In the genomic region with DNA sequence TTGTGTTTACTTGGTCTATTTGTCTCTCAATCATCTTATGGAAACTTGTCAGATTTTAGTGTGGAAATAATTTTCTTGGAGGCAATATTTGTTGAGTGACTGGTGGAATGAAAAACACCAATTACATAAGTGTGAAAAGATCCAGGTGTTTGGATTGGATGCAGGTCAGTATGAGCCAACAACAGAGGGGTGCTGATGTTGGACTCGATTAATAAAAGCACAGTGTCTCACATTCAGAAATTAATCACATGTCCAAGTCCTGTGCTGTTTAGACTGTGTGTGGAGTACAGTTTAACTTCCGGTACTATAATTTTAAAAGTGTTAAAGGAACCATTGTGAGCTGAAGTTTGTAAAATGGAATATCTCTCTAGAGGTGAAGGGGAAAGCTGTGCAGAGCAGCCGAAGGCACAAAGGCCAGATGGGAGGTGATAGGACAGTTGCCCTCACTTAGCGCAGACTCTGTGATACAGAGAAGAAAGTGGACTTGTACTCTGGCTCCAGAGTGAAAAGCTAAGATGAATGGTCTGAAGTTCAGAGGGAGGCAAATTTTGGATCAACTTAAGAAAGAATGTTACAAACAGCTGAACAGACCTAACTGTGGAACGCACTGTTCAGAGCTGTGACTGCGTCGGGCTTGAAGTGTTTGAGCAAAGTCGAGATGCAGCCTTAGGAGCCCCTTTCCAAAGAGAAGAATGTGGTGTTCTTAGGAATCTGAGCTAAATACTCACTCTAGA, we compare ENCODE assay signal across 16 mouse cellular contexts. TPM values are rescaled to one million over a fixed set of nuclear protein-coding genes. Genes with fewer than 3 reads are reported as not detected.
DNase-seq lines count a peak whose midpoint lies in the region; ATAC-seq and TF ChIP-seq lines count a peak whose summit lies in the region.
"Had no signal": no experiment of that assay in that cellular context is flagged by ENCODE, and none has a peak within 500 bp of the region (broad histone marks: within the 10 kb centered on the region; RNA-seq: fewer than 3 reads in every experiment).

No protein-coding gene starts in this region.

- no peak for DNase-seq in gastrocnemius, adult 2 months
- no peak for DNase-seq in gastrocnemius, adult 18-20 months (ENCODE audit: low spot score)
- peak; percentile 66 for DNase-seq in lung, embryonic 14.5 days
- DNase-seq in lung, postnatal 14 days, result no peak
- DNase-seq in limb, embryonic 14.5 days (ENCODE audit: low spot score), result peak; percentile 43
- no peak for DNase-seq in left cerebral cortex, postnatal 36 days (ENCODE audit: low spot score in 2 of 2)
- DNase-seq in ovary, postnatal 36 days (ENCODE audit: low spot score), result no peak
- DNase-seq in right cerebral cortex, postnatal 25 days, result no peak
- DNase-seq: adrenal gland, postnatal 25 days; cerebellum, adult 9-10 months; heart, postnatal 36 days; layer of hippocampus, postnatal 36 days; liver had no signal

- H3K9me3 ChIP-seq in lung, embryonic 14.5 days (ENCODE audit: low read depth, low read length), result no peaks in the 10 kb centered on the region
- no peaks in the 10 kb centered on the region for H3K9me3 ChIP-seq in limb, embryonic 14.5 days (ENCODE audit: control insufficient read depth, low read length)
- H3K9me3 ChIP-seq: midbrain, embryonic 13.5 days had no signal

- intact Hi-C loops in gastrocnemius, adult 2 months (cut with DNase I), result no loop called here
- intact Hi-C loops in left cerebral cortex, postnatal 36 days (cut with DNase I), result loop anchor here (1.0 kb wide), 1 partner anchor 16 kb away; no protein-coding TSS in a partner anchor

- H3K4me2 ChIP-seq in lung, embryonic 14.5 days, result no peak overlapping the region
- no peak overlapping the region for H3K4me2 ChIP-seq in limb, embryonic 14.5 days (replicated peaks; ENCODE audit: low read depth, low read length, severe bottlenecking)
- H3K4me2 ChIP-seq: midbrain, embryonic 13.5 days had no signal

- H3K9ac ChIP-seq in lung, embryonic 14.5 days, result no peak overlapping the region
- H3K9ac ChIP-seq in limb, embryonic 14.5 days (ENCODE audit: low read depth, low read length, severe bottlenecking), result no peak overlapping the region
- H3K9ac ChIP-seq: midbrain, embryonic 13.5 days had no signal

- TF ChIP-seq POLR2A in limb, embryonic 14.5 days (IDR thresholded peaks at IDR 0.05; ENCODE audit: borderline replicate concordance, extremely low read depth, insufficient read depth, insufficient read length), result no peak

- peak; percentile 86; the same call in 1 of the 2 replicates for ATAC-seq in lung, embryonic 14.5 days (ENCODE audit: insufficient read depth)
- ATAC-seq in limb, embryonic 14.5 days (ENCODE audit: low FRiP score, low read depth), result peak; percentile 77; the same call in 1 of the 2 replicates
- ATAC-seq: forebrain, embryonic 16.5 days; hindbrain, embryonic 16.5 days; midbrain, embryonic 13.5 days had no signal

- 32% methylated on average over 8 of the region's 8 CpGs for WGBS in lung, embryonic 14.5 days
- 64% methylated on average over 8 of the region's 8 CpGs for WGBS in limb, embryonic 14.5 days

- no peak overlapping the region for H3K4me3 ChIP-seq in gastrocnemius, adult 2 months
- no peak overlapping the region for H3K4me3 ChIP-seq in lung, embryonic 14.5 days (ENCODE audit: low read depth, low read length)
- H3K4me3 ChIP-seq in limb, embryonic 14.5 days (replicated peaks; ENCODE audit: low read length), result no peak overlapping the region
- H3K4me3 ChIP-seq: midbrain, embryonic 13.5 days had no signal

- no peak for TF ChIP-seq CTCF in gastrocnemius, adult 2 months (IDR thresholded peaks at IDR 0.05)
- no peak for TF ChIP-seq CTCF in lung, embryonic 14.5 days (IDR thresholded peaks at IDR 0.05; ENCODE audit: low read depth)

- peak overlapping the region; percentile 59 for H3K27ac ChIP-seq in gastrocnemius, adult 2 months
- H3K27ac ChIP-seq in lung, embryonic 14.5 days (ENCODE audit: low read depth), result peak overlapping the region; percentile 71; the same call in 1 of the 2 replicates
- H3K27ac ChIP-seq in limb, embryonic 14.5 days (replicated peaks; ENCODE audit: low read depth, low read length), result peak overlapping the region; percentile 70
- H3K27ac ChIP-seq: midbrain, embryonic 13.5 days had no signal

- H3K36me3 ChIP-seq in lung, embryonic 14.5 days (ENCODE audit: insufficient read depth), result no peaks in the 10 kb centered on the region
- no peaks in the 10 kb centered on the region for H3K36me3 ChIP-seq in limb, embryonic 14.5 days (ENCODE audit: control insufficient read depth, insufficient read depth, low read length)
- H3K36me3 ChIP-seq: midbrain, embryonic 13.5 days had no signal

- H3K27me3 ChIP-seq in lung, embryonic 14.5 days (ENCODE audit: insufficient read depth, low read length), result no peaks in the 10 kb centered on the region
- H3K27me3 ChIP-seq in limb, embryonic 14.5 days (ENCODE audit: control insufficient read depth, insufficient read depth, low read length), result no peaks in the 10 kb centered on the region
- H3K27me3 ChIP-seq: midbrain, embryonic 13.5 days had no signal

- peaks cover 10% of the 10 kb centered on the region for H3K4me1 ChIP-seq in lung, embryonic 14.5 days (ENCODE audit: insufficient read depth)
- 0 out of 2 replicates have a peak, but pooled peaks cover 9% of the 10 kb centered on the region for H3K4me1 ChIP-seq in limb, embryonic 14.5 days (ENCODE audit: control insufficient read depth, insufficient read depth, low read length)

RNA-seq across cellular contexts. Expression of a gene that starts 32.1 kb away (rescaled TPM):
- total RNA-seq in gastrocnemius, adult 2 months (2021), result 10 to 100 TPM; 12.2 to 14.7 TPM
- total RNA-seq in gastrocnemius, adult 18-20 months (2021), result 10 to 100 TPM; 10.7 to 14.0 TPM
- 9.2 and 11.5 TPM in 2 replicates for polyA plus RNA-seq in lung, embryonic 14.5 days (2014; fragmentation: Nextera tagmentation; extraction: Ambion mirVana)
- 19.8 and 33.3 TPM in 2 replicates for polyA plus RNA-seq in limb, embryonic 14.5 days (2012; rRNA removed)
- polyA plus RNA-seq in limb, embryonic 14.5 days (2014; fragmentation: Nextera tagmentation; extraction: Ambion mirVana), result 32.2 and 35.8 TPM in 2 replicates
- total RNA-seq in left cerebral cortex, postnatal 36 days (2021), result 10 to 100 TPM; 15.0 to 15.1 TPM

Comparison
In these comparisons a context has a peak if more than half of its experiments do, and no peak if none do; other contexts are left out.
1. DNase-seq: peak in lung, embryonic 14.5 days (single experiment) and limb, embryonic 14.5 days (single experiment); none in gastrocnemius, adult 2 months (single experiment), gastrocnemius, adult 18-20 months (single experiment), lung, postnatal 14 days (single experiment), left cerebral cortex, postnatal 36 days (0 of 2), ovary, postnatal 36 days (single experiment) and right cerebral cortex, postnatal 25 days (single experiment).
2. Peak in every context shown above with its lines, with median percentiles within 50 percentile points of each other: H3K27ac ChIP-seq.